Mouse (Mus musculus): ENCODE results near the gene Plek. TPM values are rescaled to one million over a fixed set of nuclear protein-coding genes. Genes with fewer than 3 reads are reported as not detected.

Gene Plek
- 0.70 and 0.80 TPM in 2 replicates for polyA plus RNA-seq (2012; rRNA removed)

GRCm38 (mm10) chr11:17051545-17052475 is at the start of gene Plek, which contains the start of gene Cnrip1:
Plek (minus strand) TSS chr11:17052381.
Cnrip1 (plus strand) TSS chr11:17051586.

GRCm38 (mm10) chr11:16950976-16951760 is 101.0 kb downstream of the Plek start, which contains the start of gene Fbxo48:
Fbxo48 (plus strand) TSS chr11:16951375.

Other genes with a start within 250 kb of the Plek start
- 0.48 and 0.55 TPM in 2 replicates for gene Fbxo48, start 101.0 kb downstream of the Plek start, polyA plus RNA-seq (2012; rRNA removed)
- gene Cnrip1, start 795 bp downstream of the Plek start, polyA plus RNA-seq (2012; rRNA removed): 16.3 and 22.0 TPM in 2 replicates
- 30.4 and 139 TPM in 2 replicates for gene Ppp3r1, start 106.9 kb upstream of the Plek start, polyA plus RNA-seq (2012; rRNA removed)
- 7.9 and 8.6 TPM in 2 replicates for gene Wdr92, start 129.7 kb upstream of the Plek start, polyA plus RNA-seq (2012; rRNA removed)
- 3.1 and 4.8 TPM in 2 replicates for gene Pno1, start 159.2 kb upstream of the Plek start, polyA plus RNA-seq (2012; rRNA removed)
- 3.5 and 5.5 TPM in 2 replicates for gene C1d, start 205.2 kb upstream of the Plek start, polyA plus RNA-seq (2012; rRNA removed)